Mouse (Mus musculus) erythroblast, embryonic 14.5 days (primary cell): Measurements from ENCODE around the gene Tnrc6a.

Source experiments
- GATA1 ChIP-seq: IDR thresholded peaks from 2 replicates; pipeline ENCODE4 v1.6.1; 2012; ENCODE audit warnings: low read length, inconsistent platforms, mixed read lengths
- TAL1 ChIP-seq: IDR thresholded peaks from 3 replicates; pipeline ENCODE4 v1.6.1; 2012; ENCODE audit warnings: low read length, inconsistent platforms, mixed read lengths

DNA sequence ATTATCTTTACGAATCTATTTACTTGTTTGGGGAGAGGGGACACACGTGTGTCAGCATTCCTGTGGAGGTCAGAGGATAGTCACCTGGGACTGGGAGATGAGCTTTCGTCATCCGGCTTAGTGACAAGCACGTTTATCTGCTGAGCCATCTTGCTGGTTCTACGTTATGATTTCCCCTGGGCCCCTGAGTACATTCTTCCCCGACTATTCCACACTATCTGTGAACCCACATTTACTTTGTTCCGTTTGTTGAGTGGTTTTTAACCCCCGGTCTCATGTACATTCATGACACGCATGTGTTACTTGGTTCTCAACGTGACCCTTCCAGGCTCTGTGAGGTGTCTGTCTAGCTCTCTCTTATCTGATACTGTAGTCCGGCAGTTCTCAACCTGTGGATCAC is 6.9 kb upstream of the Tnrc6a start:
- TF ChIP-seq TAL1 (no peak), GATA1 (no peak)
